Mouse (Mus musculus) C2C12 (cell line): Measurements from ENCODE around the gene Cpm.

Source experiments
- CEBPB ChIP-seq: IDR thresholded peaks from one replicate; pipeline ENCODE4 v1.6.1; 2011; ENCODE audit warnings: low read depth, mild to moderate bottlenecking, control low read depth, moderate library complexity
- CTCF ChIP-seq: IDR thresholded peaks from one replicate; pipeline ENCODE4 v1.5.1; 2011; ENCODE audit not compliant: control insufficient read depth, insufficient read depth, insufficient read length
- FOSL1 ChIP-seq: IDR thresholded peaks from one replicate; pipeline ENCODE4 v1.8.0; 2011; ENCODE audit warnings: mild to moderate bottlenecking, low read length; ENCODE audit not compliant: poor library complexity, insufficient read depth, severe bottlenecking
- MYOG ChIP-seq: IDR thresholded peaks from one replicate; pipeline ENCODE4 v1.6.1; 2011; ENCODE audit not compliant: control insufficient read depth, insufficient read length; ENCODE audit errors: extremely low read depth
- USF1 ChIP-seq: IDR thresholded peaks from one replicate; pipeline ENCODE4 v1.6.1; 2011; ENCODE audit warnings: low read depth, mild to moderate bottlenecking, control low read depth, moderate library complexity

- TF ChIP-seq CTCF (no peak), CEBPB (no peak), USF1 (no peak), MYOG (no peak), FOSL1 (no peak)
Observed at GRCm38 (mm10) chr10:117672693-117673092, 43.4 kb downstream of the Cpm start.
